Mouse (Mus musculus) G1E (cell line): Measurements from ENCODE around the gene Olfr287. TPM values are rescaled to one million over a fixed set of nuclear protein-coding genes. Genes with fewer than 3 reads are reported as not detected.

Source experiments
- ATAC-seq: 2 replicates; pipeline ENCODE4 v1.8.0; 2016; ENCODE audit warnings: mild to moderate bottlenecking; ENCODE audit not compliant: insufficient number of reproducible peaks, poor library complexity, low FRiP score, severe bottlenecking; ENCODE audit errors: extremely low read depth
- DNase-seq: peaks from one replicate; pipeline ENCODE4 v3.0.0; 2012; ENCODE audit warnings: low spot score
- H3K27me3 ChIP-seq: 2 replicates; pipeline ENCODE4 v1.6.1; 2012; ENCODE audit warnings: mild to moderate bottlenecking, low read length, inconsistent platforms; ENCODE audit not compliant: insufficient read depth
- H3K36me3 ChIP-seq: replicated peaks from 2 replicates; pipeline ENCODE3; 2012; ENCODE audit warnings: mild to moderate bottlenecking, inconsistent platforms
- H3K4me1 ChIP-seq: 2 replicates; pipeline ENCODE4 v1.6.1; 2012; ENCODE audit warnings: low read depth, low read length, inconsistent platforms, mixed read lengths; ENCODE audit not compliant: insufficient read depth
- H3K4me3 ChIP-seq: 2 replicates; pipeline ENCODE4 v1.5.1; 2012; ENCODE audit warnings: low read depth, mild to moderate bottlenecking, inconsistent platforms, low read length, moderate library complexity, mixed read lengths
- H3K9me3 ChIP-seq: replicated peaks from 2 replicates; pipeline ENCODE4 v1.6.1; 2012; ENCODE audit warnings: inconsistent platforms
- CTCF ChIP-seq: IDR thresholded peaks from 2 replicates; pipeline ENCODE4 v1.5.1; 2012; ENCODE audit warnings: low read depth, low read length, inconsistent platforms, mixed read lengths
- GATA1 ChIP-seq: IDR thresholded peaks from 2 replicates; pipeline ENCODE4 v1.6.1; 2012; ENCODE audit warnings: borderline replicate concordance, low read length, inconsistent platforms, mixed read lengths
- GATA2 ChIP-seq: IDR thresholded peaks from 2 replicates; pipeline ENCODE4 v1.6.1; 2012; ENCODE audit warnings: low read depth, low read length, inconsistent platforms, borderline replicate concordance
- POLR2AphosphoS5 ChIP-seq: IDR thresholded peaks from 2 replicates; pipeline ENCODE4 v1.6.1; 2012; ENCODE audit warnings: low read depth, low read length, inconsistent platforms; ENCODE audit not compliant: insufficient replicate concordance
- TAL1 ChIP-seq: conservative IDR thresholded peaks from 2 replicates; pipeline ENCODE4 v1.6.1; 2012; ENCODE audit warnings: low read depth, low read length, inconsistent platforms, mixed read lengths
- polyA plus RNA-seq: library from polyadenylated mRNA; stranded (reverse); fragments of >175 nt; gene quantifications from 2 replicates; pipeline ENCODE4 v1.2.3, GENCODE M21; 2012
- total RNA-seq, 2 experiments: library from RNA; stranded (forward) in 1 of 2; stranded (reverse) in 1 of 2; fragments of 200-1000 nt in 1 of 2; fragments of >200 nt in 1 of 2; fragmentation: Nextera tagmentation in 1 of 2; gene quantifications; 2 replicates each; pipeline ENCODE4 v1.2.3; 2014 to 2017

The Olfr287 gene
- total and polyA plus RNA-seq, 3 experiments: not detected

DNA sequence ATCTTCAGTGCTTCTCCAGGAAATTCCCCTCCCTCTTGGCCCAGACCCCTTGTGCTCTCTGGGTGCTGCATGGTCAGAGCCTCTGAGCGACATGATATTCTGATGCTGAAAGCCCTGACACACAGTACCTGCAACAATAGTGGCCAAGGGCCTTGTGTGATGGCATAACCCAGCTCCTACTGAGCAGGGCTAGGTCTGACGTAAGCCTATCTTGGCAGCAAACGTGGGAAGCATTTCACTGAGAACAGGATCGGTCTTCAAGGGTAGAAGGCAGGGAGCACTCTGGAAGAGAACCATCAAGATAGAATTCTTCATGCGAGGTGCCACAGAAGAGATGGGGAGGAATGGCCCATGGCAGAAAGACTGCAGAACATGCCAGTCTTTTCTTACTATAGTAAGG is 55.3 kb downstream of the Olfr287 start, which contains the start of gene Asb8:
TSS of gene Asb8 (minus strand) at position 101 of the 400 bp plus-strand sequence.
- Histone ChIP-seq H3K4me1 (peaks cover 25% of the 10 kb centered on the region), H3K9me3 (no peaks in the 10 kb centered on the region), H3K27me3 (peaks cover 52% of the 10 kb centered on the region), H3K36me3 (no peaks in the 10 kb centered on the region), H3K4me3 (no peak within 1 kb of the TSS)
- DNase-seq: no peak
- ATAC-seq: no peak
- TF ChIP-seq CTCF: no peak
- TF ChIP-seq TAL1: no peak
- no peak for TF ChIP-seq GATA2
- no peak for TF ChIP-seq POLR2AphosphoS5
- TF ChIP-seq GATA1: no peak

DNA sequence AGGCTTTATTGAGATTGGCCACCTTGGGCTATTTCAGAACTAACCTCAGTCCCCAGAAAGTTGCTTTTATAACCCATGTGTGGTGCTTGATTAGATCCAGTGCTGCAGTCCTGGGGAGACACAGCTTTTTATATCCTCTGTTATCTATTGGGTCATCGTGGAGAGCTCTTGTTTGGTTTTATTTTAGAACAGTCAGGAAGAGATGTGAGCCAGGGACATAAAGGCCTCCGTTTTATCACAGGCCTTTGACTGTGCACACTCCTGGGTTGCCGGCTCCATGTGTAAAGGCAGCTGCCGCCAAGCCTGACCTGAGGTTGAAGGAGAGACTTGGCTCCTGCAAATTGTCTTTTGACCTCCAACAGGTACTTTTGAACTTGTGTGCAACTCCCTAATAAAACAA is 58.3 kb downstream of the Olfr287 start:
- Histone ChIP-seq H3K36me3 (no peaks in the 10 kb centered on the region), H3K4me1 (peaks cover 24% of the 10 kb centered on the region), H3K4me3 (no peak overlapping the region), H3K27me3 (peaks cover 30% of the 10 kb centered on the region), H3K9me3 (no peaks in the 10 kb centered on the region)
- no peak for DNase-seq
- TF ChIP-seq CTCF (no peak), GATA1 (no peak)
- no peak for ATAC-seq

DNA sequence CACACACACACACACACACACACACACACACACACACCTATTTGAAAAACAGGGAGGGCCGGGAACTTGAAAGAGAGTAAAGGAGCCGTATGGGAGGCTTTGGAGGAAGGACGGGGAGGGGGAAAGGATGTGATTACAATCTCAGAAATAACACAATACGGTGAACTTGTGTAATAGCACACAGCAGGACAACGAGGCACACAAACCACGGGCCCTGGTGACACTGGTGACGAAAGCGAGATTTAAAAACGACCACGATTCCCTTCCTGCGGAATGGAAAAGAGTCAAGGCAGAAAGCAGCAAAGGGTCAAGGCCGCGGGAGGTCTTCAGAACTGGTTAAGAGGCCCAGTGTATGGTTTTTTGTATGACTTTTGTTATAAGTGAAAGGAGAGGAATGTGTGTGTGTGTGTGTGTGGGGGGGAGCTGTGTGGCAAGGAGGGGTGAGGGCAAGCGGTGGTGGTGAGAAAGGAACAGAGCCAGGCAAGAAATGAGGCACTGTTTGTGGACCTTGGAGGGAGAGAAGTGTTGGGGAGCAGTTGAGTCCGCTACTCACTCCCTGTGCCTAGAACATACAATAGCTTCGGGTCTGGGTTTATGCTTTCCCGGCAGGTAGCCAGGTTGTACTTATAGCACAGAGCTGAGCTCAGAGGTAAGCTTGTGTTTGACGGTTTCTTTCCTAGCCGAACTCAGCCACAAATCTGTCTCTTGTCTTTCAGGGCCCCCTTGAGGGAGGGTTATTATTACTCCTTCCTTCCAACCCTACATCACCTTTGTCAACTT is 59.6 kb downstream of the Olfr287 start:
- Histone ChIP-seq H3K9me3 (no peaks in the 10 kb centered on the region), H3K36me3 (no peaks in the 10 kb centered on the region), H3K4me1 (peaks cover 22% of the 10 kb centered on the region), H3K4me3 (no peak overlapping the region), H3K27me3 (peaks cover 29% of the 10 kb centered on the region)
- TF ChIP-seq POLR2AphosphoS5 (no peak), TAL1 (no peak), GATA2 (no peak), CTCF (no peak), GATA1 (no peak)
- no peak for ATAC-seq
- no peak for DNase-seq

DNA sequence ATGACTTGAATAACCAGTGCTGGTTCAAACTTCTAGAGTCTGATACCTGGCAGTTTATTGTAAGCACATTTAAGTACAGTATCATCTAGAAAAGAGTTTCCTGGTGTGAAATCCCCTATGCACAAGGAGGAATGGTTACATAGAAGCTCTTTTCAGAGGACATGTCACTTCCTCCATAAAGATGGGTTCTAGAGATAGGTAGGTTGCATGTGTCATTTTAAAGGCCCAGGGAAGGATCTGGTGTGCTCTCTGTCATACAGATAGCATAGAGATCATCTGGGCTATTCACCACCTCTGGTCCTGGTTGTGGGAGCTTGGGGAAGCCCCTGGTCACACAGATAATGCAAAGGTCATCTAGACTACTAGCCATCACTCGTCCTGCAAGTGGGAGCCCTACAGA is 63.6 kb downstream of the Olfr287 start:
- H3K9me3 ChIP-seq: no peaks in the 10 kb centered on the region
- no peaks in the 10 kb centered on the region for H3K36me3 ChIP-seq
- DNase-seq: no peak
- peaks cover 13% of the 10 kb centered on the region; the same call in 1 of the 2 replicates for H3K27me3 ChIP-seq
- TF ChIP-seq POLR2AphosphoS5 (no peak), GATA1 (no peak), TAL1 (no peak), CTCF (no peak), GATA2 (no peak)
- H3K4me1 ChIP-seq: peaks cover 17% of the 10 kb centered on the region
- no peak overlapping the region for H3K4me3 ChIP-seq
- peak; percentile 15; the same call in 1 of the 2 replicates for ATAC-seq

Other genes starting within 250 kb of the Olfr287 start
- gene Col2a1, start 216.4 kb downstream of the Olfr287 start, total RNA-seq (2014; fragmentation: Nextera tagmentation): not detected in 2 replicates
- 0.06 and 0.11 TPM in 2 replicates for gene Col2a1, start 216.4 kb downstream of the Olfr287 start, total RNA-seq (2017)
- gene Col2a1, start 216.4 kb downstream of the Olfr287 start, polyA plus RNA-seq: 0.01 TPM in 1 of 2 replicates, not detected in the other
- gene Pfkm, start 128.5 kb downstream of the Olfr287 start, total RNA-seq (2014; fragmentation: Nextera tagmentation): 9.0 and 13.5 TPM in 2 replicates
- gene Pfkm, start 128.5 kb downstream of the Olfr287 start, total RNA-seq (2017): 42.7 and 48.1 TPM in 2 replicates
- gene Pfkm, start 128.5 kb downstream of the Olfr287 start, polyA plus RNA-seq: 10.2 and 13.3 TPM in 2 replicates
- gene Senp1, start 127.3 kb downstream of the Olfr287 start, total RNA-seq (2014; fragmentation: Nextera tagmentation): 61.3 and 71.2 TPM in 2 replicates
- 44.4 and 55.5 TPM in 2 replicates for gene Senp1, start 127.3 kb downstream of the Olfr287 start, total RNA-seq (2017)
- 17.1 and 18.8 TPM in 2 replicates for gene Senp1, start 127.3 kb downstream of the Olfr287 start, polyA plus RNA-seq
- 30.4 and 32.2 TPM in 2 replicates for gene Asb8, start 55.4 kb downstream of the Olfr287 start, total RNA-seq (2014; fragmentation: Nextera tagmentation)
- 27.2 and 37.5 TPM in 2 replicates for gene Asb8, start 55.4 kb downstream of the Olfr287 start, total RNA-seq (2017)
- 4.2 and 5.1 TPM in 2 replicates for gene Asb8, start 55.4 kb downstream of the Olfr287 start, polyA plus RNA-seq
- not detected in 2 replicates for gene Ccdc184, start 53.9 kb downstream of the Olfr287 start, total RNA-seq (2014; fragmentation: Nextera tagmentation)
- gene Ccdc184, start 53.9 kb downstream of the Olfr287 start, total RNA-seq (2017): not detected in 2 replicates
- not detected in 2 replicates for gene Ccdc184, start 53.9 kb downstream of the Olfr287 start, polyA plus RNA-seq
- not detected in 2 replicates for gene Olfr288, start 25.5 kb downstream of the Olfr287 start, total RNA-seq (2014; fragmentation: Nextera tagmentation)
- not detected in 2 replicates for gene Olfr288, start 25.5 kb downstream of the Olfr287 start, total RNA-seq (2017)
- not detected in 2 replicates for gene Olfr288, start 25.5 kb downstream of the Olfr287 start, polyA plus RNA-seq
- not detected in 2 replicates for gene Gm44579, start 79 bp downstream of the Olfr287 start, total RNA-seq (2014; fragmentation: Nextera tagmentation)
- 0.22 TPM in 1 of 2 replicates, not detected in the other for gene Gm44579, start 79 bp downstream of the Olfr287 start, total RNA-seq (2017)
- not detected in 2 replicates for gene Gm44579, start 79 bp downstream of the Olfr287 start, polyA plus RNA-seq
- not detected in 2 replicates for gene Olfr286, start 13.4 kb upstream of the Olfr287 start, total RNA-seq (2014; fragmentation: Nextera tagmentation)
- 0.11 and 0.12 TPM in 2 replicates for gene Olfr286, start 13.4 kb upstream of the Olfr287 start, total RNA-seq (2017)
- not detected in 2 replicates for gene Olfr286, start 13.4 kb upstream of the Olfr287 start, polyA plus RNA-seq
- gene H1fnt, start 36.2 kb upstream of the Olfr287 start, total RNA-seq (2014; fragmentation: Nextera tagmentation): not detected in 2 replicates
- gene H1fnt, start 36.2 kb upstream of the Olfr287 start, total RNA-seq (2017): not detected in 2 replicates
- gene H1fnt, start 36.2 kb upstream of the Olfr287 start, polyA plus RNA-seq: not detected in 2 replicates
- not detected in 2 replicates for gene Zfp641, start 75.1 kb upstream of the Olfr287 start, total RNA-seq (2014; fragmentation: Nextera tagmentation)
- 0.05 TPM in 1 of 2 replicates, not detected in the other for gene Zfp641, start 75.1 kb upstream of the Olfr287 start, total RNA-seq (2017)
- not detected in 2 replicates for gene Zfp641, start 75.1 kb upstream of the Olfr287 start, polyA plus RNA-seq
- not detected in 2 replicates for gene Olfr285, start 96.3 kb upstream of the Olfr287 start, total RNA-seq (2014; fragmentation: Nextera tagmentation)
- gene Olfr285, start 96.3 kb upstream of the Olfr287 start, total RNA-seq (2017): 0.05 and 0.06 TPM in 2 replicates
- gene Olfr285, start 96.3 kb upstream of the Olfr287 start, polyA plus RNA-seq: not detected in 2 replicates
- gene Olfr284, start 119.9 kb upstream of the Olfr287 start, total RNA-seq (2014; fragmentation: Nextera tagmentation): not detected in 2 replicates
- gene Olfr284, start 119.9 kb upstream of the Olfr287 start, total RNA-seq (2017): not detected in 2 replicates
- gene Olfr284, start 119.9 kb upstream of the Olfr287 start, polyA plus RNA-seq: not detected in 2 replicates
- not detected in 2 replicates for gene Olfr283, start 159.9 kb upstream of the Olfr287 start, total RNA-seq (2014; fragmentation: Nextera tagmentation)
- not detected in 2 replicates for gene Olfr283, start 159.9 kb upstream of the Olfr287 start, total RNA-seq (2017)
- gene Olfr283, start 159.9 kb upstream of the Olfr287 start, polyA plus RNA-seq: not detected in 2 replicates
- gene Olfr282, start 210.2 kb upstream of the Olfr287 start, total RNA-seq (2014; fragmentation: Nextera tagmentation): not detected in 2 replicates
- gene Olfr282, start 210.2 kb upstream of the Olfr287 start, total RNA-seq (2017): 0.12 TPM in 1 of 2 replicates, not detected in the other
- not detected in 2 replicates for gene Olfr282, start 210.2 kb upstream of the Olfr287 start, polyA plus RNA-seq
- gene Olfr281, start 231.5 kb upstream of the Olfr287 start, total RNA-seq (2014; fragmentation: Nextera tagmentation): not detected in 2 replicates
- 0.11 and 0.17 TPM in 2 replicates for gene Olfr281, start 231.5 kb upstream of the Olfr287 start, total RNA-seq (2017)
- gene Olfr281, start 231.5 kb upstream of the Olfr287 start, polyA plus RNA-seq: not detected in 2 replicates
- not detected in 2 replicates for gene OR5BS1P, start 248.8 kb upstream of the Olfr287 start, total RNA-seq (2014; fragmentation: Nextera tagmentation)
- 0.06 and 0.11 TPM in 2 replicates for gene OR5BS1P, start 248.8 kb upstream of the Olfr287 start, total RNA-seq (2017)
- gene OR5BS1P, start 248.8 kb upstream of the Olfr287 start, polyA plus RNA-seq: not detected in 2 replicates